Mouse (Mus musculus): ENCODE data around the gene Tmem69. TPM values are rescaled to one million over a fixed set of nuclear protein-coding genes. Genes with fewer than 3 reads are reported as not detected.
A peak's percentile ranks its signal among the peaks of the same experiment; 100 is the strongest.

The Tmem69 gene
- 4.5 and 5.7 TPM in 2 replicates for polyA plus RNA-seq (2012; rRNA removed)

DNA sequence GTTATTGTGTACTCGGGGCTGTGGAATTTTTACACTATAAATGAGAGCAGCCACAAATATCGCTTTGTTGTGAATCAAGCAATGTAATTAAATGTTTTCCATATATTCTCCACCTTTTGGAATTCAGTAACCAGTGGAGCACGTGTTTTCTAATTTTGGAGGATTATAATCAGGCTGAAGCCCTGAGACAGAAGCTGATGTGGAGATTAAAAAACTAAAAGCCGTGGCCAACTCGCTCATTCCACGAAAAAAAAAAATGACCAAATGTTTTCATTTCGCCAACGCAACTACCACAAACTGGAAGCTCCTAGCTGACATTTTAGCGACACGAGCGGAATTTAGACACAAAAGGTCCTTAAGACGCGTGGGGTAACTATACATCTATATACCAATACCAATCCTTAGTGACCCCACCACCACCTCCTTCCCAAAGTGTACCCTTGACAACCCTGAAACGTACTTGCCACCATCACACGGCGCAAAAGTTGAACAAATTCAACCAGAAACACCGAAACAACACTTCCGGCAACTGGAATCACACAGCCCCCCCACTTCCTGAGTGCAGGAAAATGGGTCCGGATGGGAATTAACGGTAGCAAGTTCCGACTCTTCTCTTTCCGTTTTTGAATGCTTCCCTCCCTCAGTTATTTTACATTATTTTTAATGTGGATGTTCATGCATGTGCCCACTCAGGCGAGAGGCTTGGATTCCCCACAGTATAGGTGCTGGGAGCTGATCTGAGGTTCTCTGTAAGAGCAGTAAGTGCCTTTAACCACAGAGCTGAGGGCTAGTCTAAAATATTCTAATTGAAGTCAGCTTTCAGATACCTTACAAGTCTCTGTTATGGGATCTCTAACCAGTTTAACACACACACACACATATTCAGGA, at the start of gene Tmem69:
Gene Tmem69, minus strand, starts transcription at position 524 of the 888 bp plus-strand sequence.
- H3K4me3 ChIP-seq (ENCODE audit: control insufficient read depth, low read depth, low read length): peak within 1 kb of the TSS; percentile 93
- TF ChIP-seq CTCF (IDR thresholded peaks at IDR 0.05; ENCODE audit: control insufficient read depth, insufficient read depth, insufficient replicate concordance, low read depth, low read length) (no peak), POLR2A (IDR thresholded peaks at IDR 0.05; ENCODE audit: control insufficient read depth, low read depth, low read length) (no peak; the same call in 1 of the 2 replicates)
- H3K27ac ChIP-seq (ENCODE audit: control insufficient read depth, insufficient read depth, low read depth, low read length): peak within 1 kb of the TSS; percentile 100
- H3K36me3 ChIP-seq (ENCODE audit: control insufficient read depth, insufficient read depth, low read length): no peaks in the 10 kb centered on the region
- H3K27me3 ChIP-seq (ENCODE audit: control insufficient read depth, insufficient read depth, low read length): no peaks in the 10 kb centered on the region
- no peaks in the 10 kb centered on the region for H3K4me1 ChIP-seq (ENCODE audit: control insufficient read depth, insufficient read depth, low read length)

DNA sequence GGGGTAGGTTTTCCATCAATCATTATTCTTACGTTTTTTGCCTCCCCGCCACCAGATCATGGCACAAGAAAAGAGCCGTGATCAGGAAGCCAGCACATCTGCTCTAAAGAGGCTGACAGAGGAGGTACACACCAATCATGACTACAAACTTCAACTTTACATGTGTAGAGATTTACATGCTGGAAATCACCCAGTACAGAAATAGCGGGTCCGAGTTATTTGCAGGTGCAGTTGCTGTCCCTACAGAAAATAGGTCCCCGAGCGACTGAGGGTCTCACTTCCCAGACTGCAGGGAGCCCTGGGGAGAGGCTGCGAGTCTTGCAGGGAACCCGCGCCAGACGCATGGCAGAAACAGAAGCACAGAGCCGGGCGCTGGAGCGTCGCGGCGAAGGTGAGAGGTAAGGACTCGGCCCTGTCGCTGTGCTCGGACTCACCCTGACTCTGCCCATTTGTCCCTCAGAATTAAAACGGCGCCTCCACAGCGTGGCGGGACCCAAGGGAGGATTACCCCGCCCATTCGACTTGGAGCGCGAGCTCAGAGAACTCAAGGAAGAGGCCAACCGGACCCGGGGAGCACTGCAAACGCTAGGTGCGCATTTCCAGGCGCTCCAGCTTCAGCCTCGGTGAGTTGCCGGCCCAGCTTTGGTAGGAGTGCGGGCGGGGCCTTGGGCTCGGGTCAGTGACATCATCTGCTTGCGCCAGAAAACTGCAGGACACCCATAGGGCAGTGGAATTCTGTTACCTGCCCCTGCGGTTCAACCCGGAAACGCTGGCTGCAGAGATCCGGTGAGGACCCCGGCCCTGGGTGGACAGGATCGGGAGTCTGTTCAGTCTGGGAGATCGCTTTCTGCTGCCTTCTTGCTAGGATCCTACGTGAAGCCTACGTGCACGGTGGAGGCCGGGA, 41.5 kb upstream of the Tmem69 start:
- Histone ChIP-seq H3K36me3 (ENCODE audit: control insufficient read depth, insufficient read depth, low read length) (no peaks in the 10 kb centered on the region), H3K4me3 (ENCODE audit: control insufficient read depth, low read depth, low read length) (peak overlapping the region; percentile 90), H3K4me1 (ENCODE audit: control insufficient read depth, insufficient read depth, low read length) (peaks cover 4% of the 10 kb centered on the region), H3K27me3 (ENCODE audit: control insufficient read depth, insufficient read depth, low read length) (no peaks in the 10 kb centered on the region), H3K27ac (ENCODE audit: control insufficient read depth, insufficient read depth, low read depth, low read length) (peak overlapping the region; percentile 68)
- peak; percentile 66 for TF ChIP-seq POLR2A (IDR thresholded peaks at IDR 0.05; ENCODE audit: control insufficient read depth, low read depth, low read length)
- TF ChIP-seq CTCF (IDR thresholded peaks at IDR 0.05; ENCODE audit: control insufficient read depth, insufficient read depth, insufficient replicate concordance, low read depth, low read length): no peak

DNA sequence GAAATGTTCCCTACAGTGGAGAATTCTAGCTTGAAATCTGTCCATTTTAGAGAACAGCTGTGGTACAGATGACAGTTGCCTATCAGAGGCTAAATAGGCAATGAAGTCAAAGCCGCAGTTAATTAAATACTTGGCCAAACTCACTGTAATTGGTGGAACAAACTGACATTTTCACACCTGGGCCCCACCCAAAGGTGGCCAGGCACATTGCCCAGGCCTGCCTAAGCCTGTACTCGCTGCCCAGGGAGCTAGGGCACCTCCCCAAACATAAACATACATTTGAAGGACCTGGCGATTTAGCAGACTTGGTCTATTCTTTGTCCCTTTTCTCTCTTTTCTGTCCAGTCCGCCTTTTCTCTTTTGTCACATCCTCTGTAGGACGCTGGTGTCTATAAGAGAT, 40.6 kb upstream of the Tmem69 start, which contains the start of gene Ccdc17:
Gene Ccdc17, plus strand, starts transcription at position 276 of the 400 bp plus-strand sequence.
- Histone ChIP-seq H3K27me3 (ENCODE audit: control insufficient read depth, insufficient read depth, low read length) (no peaks in the 10 kb centered on the region), H3K27ac (ENCODE audit: control insufficient read depth, insufficient read depth, low read depth, low read length) (peak within 1 kb of the TSS; percentile 68), H3K4me1 (ENCODE audit: control insufficient read depth, insufficient read depth, low read length) (peaks cover 4% of the 10 kb centered on the region), H3K36me3 (ENCODE audit: control insufficient read depth, insufficient read depth, low read length) (peaks cover 1% of the 10 kb centered on the region; the same call in 1 of the 2 replicates), H3K4me3 (ENCODE audit: control insufficient read depth, low read depth, low read length) (peak within 1 kb of the TSS; percentile 90)
- no peak for TF ChIP-seq POLR2A (IDR thresholded peaks at IDR 0.05; ENCODE audit: control insufficient read depth, low read depth, low read length)
- TF ChIP-seq CTCF (IDR thresholded peaks at IDR 0.05; ENCODE audit: control insufficient read depth, insufficient read depth, insufficient replicate concordance, low read depth, low read length): no peak

DNA sequence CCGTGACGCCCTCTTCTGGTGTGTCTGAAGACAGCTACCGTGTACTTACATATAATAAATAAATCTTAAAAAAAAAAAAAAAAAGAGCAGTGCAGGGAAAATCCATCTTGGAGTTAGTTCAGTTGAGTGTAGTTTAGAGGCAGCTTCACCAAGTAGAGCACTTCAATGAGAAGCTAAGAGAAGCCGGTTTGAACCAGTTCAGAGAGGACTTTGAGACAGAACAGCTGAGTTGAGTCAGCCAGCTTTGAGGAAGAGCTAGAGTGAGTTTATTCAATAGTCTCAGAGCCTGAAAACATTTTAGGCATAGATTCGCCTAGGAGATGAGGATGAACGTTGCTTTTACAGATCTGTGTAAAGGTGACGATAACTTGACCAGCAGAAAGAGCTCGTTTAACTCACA, 40.1 kb upstream of the Tmem69 start:
- Histone ChIP-seq H3K27ac (ENCODE audit: control insufficient read depth, insufficient read depth, low read depth, low read length) (no peak overlapping the region), H3K27me3 (ENCODE audit: control insufficient read depth, insufficient read depth, low read length) (no peaks in the 10 kb centered on the region), H3K36me3 (ENCODE audit: control insufficient read depth, insufficient read depth, low read length) (peaks cover 1% of the 10 kb centered on the region; the same call in 1 of the 2 replicates), H3K4me1 (ENCODE audit: control insufficient read depth, insufficient read depth, low read length) (peaks cover 4% of the 10 kb centered on the region), H3K4me3 (ENCODE audit: control insufficient read depth, low read depth, low read length) (no peak overlapping the region)
- no peak for TF ChIP-seq POLR2A (IDR thresholded peaks at IDR 0.05; ENCODE audit: control insufficient read depth, low read depth, low read length)
- no peak for TF ChIP-seq CTCF (IDR thresholded peaks at IDR 0.05; ENCODE audit: control insufficient read depth, insufficient read depth, insufficient replicate concordance, low read depth, low read length)

DNA sequence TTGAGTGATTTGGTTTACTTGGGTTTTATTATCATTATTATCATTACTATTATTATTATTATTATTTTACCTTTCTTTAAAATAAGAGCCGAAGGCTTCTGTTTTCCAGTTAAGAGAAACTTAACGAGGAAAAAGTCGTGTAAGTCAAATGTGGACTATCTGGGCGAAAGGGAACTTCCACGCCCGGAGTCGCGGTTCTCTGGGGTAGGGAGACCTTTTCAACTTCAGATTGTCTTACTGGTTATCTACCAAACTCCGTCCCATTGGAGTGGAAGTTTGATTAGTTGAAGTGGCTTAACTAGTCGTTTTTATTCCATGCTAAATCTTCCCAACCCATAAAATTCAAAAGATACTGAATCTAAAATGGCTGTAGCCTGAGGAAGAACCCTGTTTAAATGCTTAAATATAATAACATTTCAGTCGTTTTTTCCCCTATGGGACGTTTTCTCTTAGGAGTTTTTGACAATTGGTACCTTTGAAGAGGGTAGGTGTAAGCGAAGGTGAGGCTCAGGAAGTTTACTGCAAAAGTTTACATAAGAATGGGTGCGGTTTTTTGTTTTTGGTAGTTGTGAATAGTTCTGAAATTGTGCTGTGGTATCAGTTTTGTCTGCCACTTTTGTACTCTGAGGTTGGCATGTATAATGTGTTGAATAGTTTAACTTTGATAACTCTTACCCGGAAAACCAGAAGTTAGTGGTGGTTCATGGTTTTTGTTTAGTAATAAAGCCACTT, 2.6 kb upstream of the Tmem69 start:
- Histone ChIP-seq H3K36me3 (ENCODE audit: control insufficient read depth, insufficient read depth, low read length) (no peaks in the 10 kb centered on the region), H3K4me3 (ENCODE audit: control insufficient read depth, low read depth, low read length) (peak overlapping the region; percentile 93), H3K27ac (ENCODE audit: control insufficient read depth, insufficient read depth, low read depth, low read length) (peak overlapping the region; percentile 100; the same call in 1 of the 2 replicates), H3K27me3 (ENCODE audit: control insufficient read depth, insufficient read depth, low read length) (no peaks in the 10 kb centered on the region), H3K4me1 (ENCODE audit: control insufficient read depth, insufficient read depth, low read length) (no peaks in the 10 kb centered on the region)
- TF ChIP-seq CTCF (IDR thresholded peaks at IDR 0.05; ENCODE audit: control insufficient read depth, insufficient read depth, insufficient replicate concordance, low read depth, low read length) (no peak), POLR2A (IDR thresholded peaks at IDR 0.05; ENCODE audit: control insufficient read depth, low read depth, low read length) (no peak)

DNA sequence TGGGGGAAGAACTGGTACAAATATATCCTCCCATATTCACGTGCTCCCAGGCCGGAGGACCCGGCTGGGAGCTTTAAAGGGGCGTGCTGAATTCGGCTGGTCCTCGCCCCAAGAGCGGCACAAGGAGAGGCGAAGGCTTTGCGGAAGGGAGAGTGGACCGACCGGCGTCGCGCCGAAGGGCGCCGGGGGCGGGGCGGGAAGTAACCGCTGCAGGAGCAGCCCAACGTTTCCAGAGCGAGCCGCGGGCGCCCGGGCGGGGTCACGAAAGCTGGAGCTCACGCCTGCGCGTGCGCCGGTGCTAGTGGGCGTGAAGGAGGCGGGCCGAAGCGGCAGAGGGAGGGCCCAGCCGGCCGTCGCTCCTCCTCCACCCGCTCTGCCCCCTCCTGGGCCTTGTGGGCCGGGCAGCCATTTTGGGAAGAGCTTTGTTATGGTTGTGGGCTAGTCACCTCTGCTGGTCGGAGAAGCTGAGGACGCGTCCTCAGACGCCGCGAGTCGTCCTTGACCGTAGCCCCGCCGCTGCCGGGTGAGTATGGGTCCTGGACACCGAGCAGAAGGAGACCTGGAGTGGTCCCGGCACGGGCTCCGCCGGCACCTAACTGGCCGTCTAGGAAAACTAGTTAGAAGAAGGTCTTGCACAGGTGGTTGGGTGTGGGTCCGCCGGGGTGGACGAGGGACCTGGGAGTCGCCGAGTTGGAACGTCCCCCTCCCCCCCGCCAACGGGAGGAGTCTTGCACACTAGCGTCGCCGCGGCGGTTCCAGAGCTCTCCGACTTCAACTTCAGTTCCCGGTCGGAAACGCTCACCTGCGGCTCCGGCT, 1.8 kb upstream of the Tmem69 start, which contains the start of gene Gpbp1l1:
Gene Gpbp1l1, plus strand, starts transcription at position 353 of the 816 bp plus-strand sequence.
- TF ChIP-seq CTCF (IDR thresholded peaks at IDR 0.05; ENCODE audit: control insufficient read depth, insufficient read depth, insufficient replicate concordance, low read depth, low read length) (no peak), POLR2A (IDR thresholded peaks at IDR 0.05; ENCODE audit: control insufficient read depth, low read depth, low read length) (peak; percentile 82)
- Histone ChIP-seq H3K36me3 (ENCODE audit: control insufficient read depth, insufficient read depth, low read length) (no peaks in the 10 kb centered on the region), H3K27ac (ENCODE audit: control insufficient read depth, insufficient read depth, low read depth, low read length) (peak within 1 kb of the TSS; percentile 100), H3K27me3 (ENCODE audit: control insufficient read depth, insufficient read depth, low read length) (no peaks in the 10 kb centered on the region), H3K4me1 (ENCODE audit: control insufficient read depth, insufficient read depth, low read length) (no peaks in the 10 kb centered on the region), H3K4me3 (ENCODE audit: control insufficient read depth, low read depth, low read length) (peak within 1 kb of the TSS; percentile 93)

Measured in testis, adult 2 months (tissue).